Mouse (Mus musculus): ENCODE measurements at regions not wholly inside any gene's neighbourhood (a gene's known extent, or its start where the extent isn't known, plus 50 kb on each side); places are given as distances from the start of the nearest gene placed in this dataset.

DNA sequence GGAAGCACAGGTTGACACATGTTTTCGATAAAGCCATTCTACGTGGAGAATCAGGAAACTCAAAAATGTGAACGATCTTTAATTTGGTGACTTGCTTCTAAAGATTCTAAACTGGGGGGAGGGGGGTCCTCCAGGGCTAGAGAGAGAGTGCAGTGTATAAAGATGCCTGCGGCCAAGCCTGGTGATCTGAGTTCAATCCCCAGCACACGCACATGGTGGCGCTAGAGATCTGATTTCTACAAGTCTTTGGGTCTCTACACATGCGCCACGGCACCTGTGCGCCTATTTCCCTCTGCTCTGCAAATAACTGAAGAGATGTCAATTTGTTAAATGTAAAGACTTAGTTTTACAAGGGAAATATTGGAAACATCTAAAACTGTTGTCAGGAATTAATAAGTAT, 70.3 kb upstream of the Ccdc39 start:
- H3K4me2 ChIP-seq (ENCODE audit: low read length): no peak overlapping the region
- no peaks in the 10 kb centered on the region for H3K4me1 ChIP-seq (ENCODE audit: control insufficient read depth in 2 of 2, insufficient read depth in 2 of 2, low read length in 2 of 2)
- H3K9me3 ChIP-seq (ENCODE audit: control insufficient read depth, low read length): no peaks in the 10 kb centered on the region
- no peak overlapping the region for H3K27ac ChIP-seq (replicated peaks in 1 of 2; ENCODE audit: control insufficient read depth in 1 of 2, insufficient read depth in 1 of 2, low read depth in 2 of 2, low read length in 2 of 2)
- no peak for ATAC-seq (ENCODE audit: insufficient number of reproducible peaks, insufficient read depth, low FRiP score, low read depth)
- no peak overlapping the region for H3K9ac ChIP-seq (ENCODE audit: low read length)
- H3K27me3 ChIP-seq (ENCODE audit: control insufficient read depth, insufficient read depth, low read length): no peaks in the 10 kb centered on the region
- no peaks in the 10 kb centered on the region for H3K36me3 ChIP-seq (ENCODE audit: control insufficient read depth, insufficient read depth, low read length)
- WGBS: 61% methylated on average over 9 of the region's 9 CpGs
- H3K4me3 ChIP-seq (ENCODE audit: control insufficient read depth in 1 of 2, insufficient read depth in 1 of 2, low read depth in 1 of 2, low read length in 2 of 2): no peak overlapping the region

GRCm38 (mm10) chr3:33915777-33916176, 71.7 kb upstream of the Ccdc39 start:
- Histone ChIP-seq H3K4me2 (ENCODE audit: low read length) (no peak overlapping the region), H3K4me1 (ENCODE audit: control insufficient read depth in 2 of 2, insufficient read depth in 2 of 2, low read length in 2 of 2) (no peaks in the 10 kb centered on the region), H3K27ac (replicated peaks in 1 of 2; ENCODE audit: control insufficient read depth in 1 of 2, insufficient read depth in 1 of 2, low read depth in 2 of 2, low read length in 2 of 2) (no peak overlapping the region), H3K9ac (ENCODE audit: low read length) (no peak overlapping the region), H3K36me3 (ENCODE audit: control insufficient read depth, insufficient read depth, low read length) (no peaks in the 10 kb centered on the region), H3K4me3 (ENCODE audit: control insufficient read depth in 1 of 2, insufficient read depth in 1 of 2, low read depth in 1 of 2, low read length in 2 of 2) (no peak overlapping the region), H3K27me3 (ENCODE audit: control insufficient read depth, insufficient read depth, low read length) (no peaks in the 10 kb centered on the region), H3K9me3 (ENCODE audit: control insufficient read depth, low read length) (no peaks in the 10 kb centered on the region)
- ATAC-seq (ENCODE audit: insufficient number of reproducible peaks, insufficient read depth, low FRiP score, low read depth): no peak

DNA sequence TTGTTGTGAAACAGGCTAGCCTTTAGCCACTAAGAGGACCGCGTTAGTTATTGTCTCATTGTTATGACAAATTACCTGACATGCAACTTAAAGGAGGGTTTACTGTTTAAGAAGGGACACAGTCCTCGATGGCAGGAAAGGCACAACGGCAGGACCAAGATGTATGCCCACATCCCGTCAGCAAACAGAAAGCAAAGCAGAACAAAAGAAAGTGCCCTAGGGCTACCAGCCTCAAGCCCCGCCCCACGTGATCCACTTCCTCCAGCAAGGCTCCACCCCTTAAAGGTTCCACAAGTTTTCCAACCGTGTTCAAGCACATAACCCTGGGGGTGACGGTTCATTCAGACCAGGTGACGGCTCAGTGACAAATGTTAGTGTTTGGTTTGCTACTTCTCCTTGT, 72.2 kb upstream of the Ccdc39 start:
- 82% methylated on average over 10 of the region's 10 CpGs for WGBS
- no peak overlapping the region for H3K27ac ChIP-seq (replicated peaks in 1 of 2; ENCODE audit: control insufficient read depth in 1 of 2, insufficient read depth in 1 of 2, low read depth in 2 of 2, low read length in 2 of 2)
- H3K9me3 ChIP-seq (ENCODE audit: control insufficient read depth, low read length): no peaks in the 10 kb centered on the region
- no peaks in the 10 kb centered on the region for H3K27me3 ChIP-seq (ENCODE audit: control insufficient read depth, insufficient read depth, low read length)
- no peak overlapping the region for H3K4me2 ChIP-seq (ENCODE audit: low read length)
- H3K4me3 ChIP-seq (ENCODE audit: control insufficient read depth in 1 of 2, insufficient read depth in 1 of 2, low read depth in 1 of 2, low read length in 2 of 2): no peak overlapping the region
- H3K4me1 ChIP-seq (ENCODE audit: control insufficient read depth in 2 of 2, insufficient read depth in 2 of 2, low read length in 2 of 2): no peaks in the 10 kb centered on the region
- no peak overlapping the region for H3K9ac ChIP-seq (ENCODE audit: low read length)
- no peak for ATAC-seq (ENCODE audit: insufficient number of reproducible peaks, insufficient read depth, low FRiP score, low read depth)
- H3K36me3 ChIP-seq (ENCODE audit: control insufficient read depth, insufficient read depth, low read length): no peaks in the 10 kb centered on the region

- H3K9me3 ChIP-seq (ENCODE audit: control insufficient read depth, low read length): no peaks in the 10 kb centered on the region
- no peaks in the 10 kb centered on the region for H3K27me3 ChIP-seq (ENCODE audit: control insufficient read depth, insufficient read depth, low read length)
- no peaks in the 10 kb centered on the region for H3K36me3 ChIP-seq (ENCODE audit: control insufficient read depth, insufficient read depth, low read length)
- H3K27ac ChIP-seq (replicated peaks in 1 of 2; ENCODE audit: control insufficient read depth in 1 of 2, insufficient read depth in 1 of 2, low read depth in 2 of 2, low read length in 2 of 2): no peak overlapping the region
- no peaks in the 10 kb centered on the region for H3K4me1 ChIP-seq (ENCODE audit: control insufficient read depth in 2 of 2, insufficient read depth in 2 of 2, low read length in 2 of 2)
- H3K4me2 ChIP-seq (ENCODE audit: low read length): no peak overlapping the region
- H3K4me3 ChIP-seq (ENCODE audit: control insufficient read depth in 1 of 2, insufficient read depth in 1 of 2, low read depth in 1 of 2, low read length in 2 of 2): no peak overlapping the region
- WGBS: 83% methylated on average over 6 of the region's 6 CpGs
- no peak for ATAC-seq (ENCODE audit: insufficient number of reproducible peaks, insufficient read depth, low FRiP score, low read depth)
- H3K9ac ChIP-seq (ENCODE audit: low read length): no peak overlapping the region
These were observed 72.7 kb upstream of the Ccdc39 start for GRCm38 (mm10) chr3:33916818-33917217.

DNA sequence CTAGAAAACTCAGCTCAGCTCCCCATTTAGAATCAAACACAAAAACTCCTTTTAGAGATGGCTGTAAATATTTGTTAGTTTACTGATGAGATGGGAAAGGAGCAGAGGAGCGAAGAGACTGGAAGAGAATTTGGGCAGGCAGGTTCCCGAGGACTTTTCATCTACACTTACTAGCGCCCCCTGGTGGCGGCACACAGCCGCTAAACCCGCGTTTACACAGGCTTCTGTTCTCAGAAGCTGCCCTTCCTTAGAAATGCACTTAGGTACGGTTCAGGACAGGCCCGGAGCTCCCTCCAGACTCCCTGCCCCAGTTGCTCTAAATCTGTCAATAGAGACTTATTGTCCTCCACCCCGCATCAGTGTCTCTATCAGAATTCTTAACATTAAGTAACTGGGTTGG, 74.7 kb upstream of the Ccdc39 start:
- no peaks in the 10 kb centered on the region for H3K27me3 ChIP-seq (ENCODE audit: control insufficient read depth, insufficient read depth, low read length)
- no peaks in the 10 kb centered on the region for H3K36me3 ChIP-seq (ENCODE audit: control insufficient read depth, insufficient read depth, low read length)
- H3K9ac ChIP-seq (ENCODE audit: low read length): no peak overlapping the region
- H3K9me3 ChIP-seq (ENCODE audit: control insufficient read depth, low read length): no peaks in the 10 kb centered on the region
- WGBS: 5% methylated on average over 10 of the region's 10 CpGs
- no peak overlapping the region for H3K27ac ChIP-seq (replicated peaks in 1 of 2; ENCODE audit: control insufficient read depth in 1 of 2, insufficient read depth in 1 of 2, low read depth in 2 of 2, low read length in 2 of 2)
- H3K4me1 ChIP-seq (ENCODE audit: control insufficient read depth in 2 of 2, insufficient read depth in 2 of 2, low read length in 2 of 2): no peaks in the 10 kb centered on the region
- no peak for ATAC-seq (ENCODE audit: insufficient number of reproducible peaks, insufficient read depth, low FRiP score, low read depth)
- no peak overlapping the region for H3K4me3 ChIP-seq (ENCODE audit: control insufficient read depth in 1 of 2, insufficient read depth in 1 of 2, low read depth in 1 of 2, low read length in 2 of 2)
- H3K4me2 ChIP-seq (ENCODE audit: low read length): no peak overlapping the region

DNA sequence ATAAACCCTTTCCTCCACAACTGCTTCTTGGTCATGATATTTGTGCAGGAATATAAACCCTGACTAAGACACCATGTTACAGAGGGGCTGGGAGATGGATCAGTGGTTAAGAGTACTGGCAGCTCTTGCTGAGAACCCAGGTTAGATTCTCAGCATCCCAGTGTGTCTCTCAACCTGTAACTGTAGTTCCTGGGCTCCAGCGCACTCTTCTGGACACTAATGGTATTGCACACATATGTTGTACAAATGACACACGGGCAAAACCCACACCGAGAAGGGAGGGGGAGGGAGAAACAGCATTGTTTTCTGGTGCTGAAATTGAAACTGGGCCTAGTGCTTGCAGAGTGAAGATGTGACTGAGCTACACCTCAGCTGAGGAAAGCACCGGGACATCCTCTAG, 81.0 kb upstream of the Ccdc39 start:
- Histone ChIP-seq H3K9me3 (ENCODE audit: control insufficient read depth, low read length) (0 out of 2 replicates have a peak, but pooled peaks cover 2% of the 10 kb centered on the region), H3K4me3 (ENCODE audit: control insufficient read depth in 1 of 2, insufficient read depth in 1 of 2, low read depth in 1 of 2, low read length in 2 of 2) (no peak overlapping the region), H3K36me3 (ENCODE audit: control insufficient read depth, insufficient read depth, low read length) (no peaks in the 10 kb centered on the region), H3K4me1 (ENCODE audit: control insufficient read depth in 2 of 2, insufficient read depth in 2 of 2, low read length in 2 of 2) (no peaks in the 10 kb centered on the region), H3K27ac (replicated peaks in 1 of 2; ENCODE audit: control insufficient read depth in 1 of 2, insufficient read depth in 1 of 2, low read depth in 2 of 2, low read length in 2 of 2) (no peak overlapping the region), H3K9ac (ENCODE audit: low read length) (no peak overlapping the region), H3K4me2 (ENCODE audit: low read length) (no peak overlapping the region), H3K27me3 (ENCODE audit: control insufficient read depth, insufficient read depth, low read length) (no peaks in the 10 kb centered on the region)
- WGBS: 74% methylated on average over 4 of the region's 4 CpGs
- no peak for ATAC-seq (ENCODE audit: insufficient number of reproducible peaks, insufficient read depth, low FRiP score, low read depth)

GRCm38 (mm10) chr3:33955064-33955463, 64.7 kb upstream of the Fxr1 start:
- WGBS: 1% methylated on average over 6 of the region's 6 CpGs

DNA sequence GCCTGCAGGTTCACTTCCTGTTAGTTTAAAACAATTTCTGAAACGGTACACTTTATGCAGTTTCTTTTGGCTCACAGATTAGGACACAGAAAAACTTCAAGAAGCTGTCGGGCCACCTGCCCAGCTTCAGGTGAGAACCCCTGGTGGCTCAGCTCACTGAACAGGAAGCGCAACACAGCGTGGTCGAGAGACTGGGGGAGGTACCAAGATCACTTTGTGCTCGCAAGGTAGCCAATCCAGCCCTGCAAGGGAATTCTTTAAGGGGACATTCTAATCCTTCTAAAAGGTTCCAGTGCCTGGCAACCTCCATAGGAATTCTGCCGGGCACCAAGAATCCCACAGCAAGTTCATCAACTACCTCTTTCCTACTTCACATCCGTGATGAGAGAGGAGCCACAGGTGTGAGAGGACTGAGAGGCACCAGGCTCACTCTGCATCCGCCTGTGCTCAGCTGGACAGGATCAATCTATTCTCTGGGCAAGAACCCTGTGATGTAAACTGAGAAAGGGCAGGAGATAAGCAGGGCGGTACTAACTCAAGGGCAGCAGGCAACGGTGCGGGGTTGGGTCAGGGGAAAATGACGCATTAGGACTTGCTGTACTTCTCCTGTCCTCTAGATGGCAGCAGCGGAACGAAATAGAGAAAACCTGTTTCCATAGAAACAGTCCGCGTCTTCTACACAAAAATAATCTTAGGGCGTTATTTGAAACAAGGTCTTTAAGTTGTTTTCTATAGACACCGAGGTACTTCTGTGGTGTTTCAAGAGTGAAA, 63.7 kb upstream of the Fxr1 start:
- ATAC-seq (ENCODE audit: insufficient number of reproducible peaks, insufficient read depth, low FRiP score, low read depth): no peak
- Histone ChIP-seq H3K4me2 (ENCODE audit: low read length) (peak overlapping the region; percentile 54), H3K9ac (ENCODE audit: low read length) (no peak overlapping the region), H3K27me3 (ENCODE audit: control insufficient read depth, insufficient read depth, low read length) (no peaks in the 10 kb centered on the region), H3K36me3 (ENCODE audit: control insufficient read depth, insufficient read depth, low read length) (no peaks in the 10 kb centered on the region), H3K4me3 (ENCODE audit: control insufficient read depth in 1 of 2, insufficient read depth in 1 of 2, low read depth in 1 of 2, low read length in 2 of 2) (peak overlapping the region; percentile 7 to 25; a peak in 1 of 4 replicates), H3K4me1 (ENCODE audit: control insufficient read depth in 2 of 2, insufficient read depth in 2 of 2, low read length in 2 of 2) (peaks cover 0 to 2% of the 10 kb centered on the region in 2 experiments; a peak in 1 of 4 replicates), H3K27ac (replicated peaks in 1 of 2; ENCODE audit: control insufficient read depth in 1 of 2, insufficient read depth in 1 of 2, low read depth in 2 of 2, low read length in 2 of 2) (no peak overlapping the region), H3K9me3 (ENCODE audit: control insufficient read depth, low read length) (no peaks in the 10 kb centered on the region)
- WGBS: 3% methylated on average over 19 of the region's 19 CpGs

More at GRCm38 (mm10) chr3:33955064-33955463, 64.7 kb upstream of the Fxr1 start:
- Histone ChIP-seq H3K4me3 (ENCODE audit: control insufficient read depth in 1 of 2, insufficient read depth in 1 of 2, low read depth in 1 of 2, low read length in 2 of 2) (no peak overlapping the region), H3K27me3 (ENCODE audit: control insufficient read depth, insufficient read depth, low read length) (no peaks in the 10 kb centered on the region), H3K36me3 (ENCODE audit: control insufficient read depth, insufficient read depth, low read length) (no peaks in the 10 kb centered on the region), H3K4me2 (ENCODE audit: low read length) (no peak overlapping the region), H3K9ac (ENCODE audit: low read length) (no peak overlapping the region), H3K27ac (replicated peaks in 1 of 2; ENCODE audit: control insufficient read depth in 1 of 2, insufficient read depth in 1 of 2, low read depth in 2 of 2, low read length in 2 of 2) (no peak overlapping the region), H3K9me3 (ENCODE audit: control insufficient read depth, low read length) (no peaks in the 10 kb centered on the region), H3K4me1 (ENCODE audit: control insufficient read depth in 2 of 2, insufficient read depth in 2 of 2, low read length in 2 of 2) (peaks cover 0 to 2% of the 10 kb centered on the region in 2 experiments; a peak in 1 of 4 replicates)
- no peak for ATAC-seq (ENCODE audit: insufficient number of reproducible peaks, insufficient read depth, low FRiP score, low read depth)
